Mouse (Mus musculus) G1E (cell line): ENCODE results near the gene Rftn1.

Experiments used
- CTCF ChIP-seq: IDR thresholded peaks from 2 replicates; pipeline ENCODE4 v1.5.1; 2012; ENCODE audit warnings: low read depth, low read length, inconsistent platforms, mixed read lengths
- GATA1 ChIP-seq: IDR thresholded peaks from 2 replicates; pipeline ENCODE4 v1.6.1; 2012; ENCODE audit warnings: borderline replicate concordance, low read length, inconsistent platforms, mixed read lengths
- GATA2 ChIP-seq: IDR thresholded peaks from 2 replicates; pipeline ENCODE4 v1.6.1; 2012; ENCODE audit warnings: low read depth, low read length, inconsistent platforms, borderline replicate concordance
- POLR2AphosphoS5 ChIP-seq: IDR thresholded peaks from 2 replicates; pipeline ENCODE4 v1.6.1; 2012; ENCODE audit warnings: low read depth, low read length, inconsistent platforms; ENCODE audit not compliant: insufficient replicate concordance
- TAL1 ChIP-seq: conservative IDR thresholded peaks from 2 replicates; pipeline ENCODE4 v1.6.1; 2012; ENCODE audit warnings: low read depth, low read length, inconsistent platforms, mixed read lengths

DNA sequence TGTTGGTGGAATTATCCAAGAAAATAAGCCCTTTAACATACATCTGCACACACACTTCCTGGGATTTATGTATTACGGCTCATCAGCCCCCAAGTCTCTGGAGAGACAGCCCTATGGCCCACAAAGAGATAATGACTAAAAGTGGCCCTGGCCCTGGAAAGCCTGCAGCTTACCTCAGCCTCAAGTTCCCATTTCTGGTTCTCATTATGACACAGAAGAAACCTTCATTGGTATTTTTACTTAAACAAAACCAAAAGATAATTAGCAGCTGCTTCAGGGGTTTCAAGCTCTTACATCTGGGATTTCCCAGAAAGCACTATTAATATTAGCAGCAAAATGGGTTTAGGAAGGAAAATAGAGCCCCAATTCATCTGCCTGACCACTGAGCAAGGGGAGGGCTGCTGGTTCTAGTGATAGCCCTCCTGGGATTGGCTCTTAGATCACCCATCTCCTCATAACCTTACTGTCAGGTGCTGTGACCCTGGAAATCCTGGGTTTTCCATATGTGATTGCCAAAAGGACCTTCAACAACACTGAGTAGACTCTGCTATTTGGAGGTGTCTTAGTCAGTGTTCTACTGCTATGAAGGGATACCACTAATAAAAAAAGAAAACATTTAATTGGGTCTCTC is 14.8 kb upstream of the Rftn1 start:
- no peak for TF ChIP-seq CTCF
- TF ChIP-seq GATA1, result no peak
- no peak for TF ChIP-seq TAL1
- TF ChIP-seq POLR2AphosphoS5, result no peak
- TF ChIP-seq GATA2, result no peak
